Mouse (Mus musculus) limb, embryonic 14.5 days (tissue): Measurements from ENCODE around the gene Dll4. TPM values are rescaled to one million over a fixed set of nuclear protein-coding genes. Genes with fewer than 3 reads are reported as not detected.
A peak's percentile ranks its signal among the peaks of the same experiment; 100 is the strongest.

Experiments
- ATAC-seq: fragments of 200-750 bp; cut with Nextera tagmentation; 2 replicates; pipeline ENCODE4 v1.8.0; 2017; ENCODE audit warnings: low read depth, moderate number of reproducible peaks, moderate TSS enrichment; ENCODE audit not compliant: low FRiP score
- DNase-seq: peaks from one replicate; pipeline ENCODE4 v3.0.0-alpha.2; 2015; ENCODE audit warnings: low spot score
- H3K27ac ChIP-seq: fragments of 300-500 bp; sonication (generic); replicated peaks from 2 replicates; pipeline ENCODE4 v1.5.1; 2014; ENCODE audit warnings: low read depth, mild to moderate bottlenecking, low read length, moderate library complexity, mixed read lengths
- H3K27me3 ChIP-seq: fragments of 300-500 bp; sonication (generic); 2 replicates; pipeline ENCODE4 v1.6.1; 2014; ENCODE audit warnings: low read length, mixed read lengths; ENCODE audit not compliant: control insufficient read depth, insufficient read depth
- H3K36me3 ChIP-seq: fragments of 300-500 bp; sonication (generic); 2 replicates; pipeline ENCODE4 v1.6.1; 2014; ENCODE audit warnings: mild to moderate bottlenecking, low read length, moderate library complexity, mixed read lengths; ENCODE audit not compliant: control insufficient read depth, insufficient read depth
- H3K4me1 ChIP-seq: fragments of 300-500 bp; sonication (generic); 2 replicates; pipeline ENCODE4 v1.6.1; 2014; ENCODE audit warnings: antibody characterized with exemption, low read length, mixed read lengths; ENCODE audit not compliant: control insufficient read depth, insufficient read depth
- H3K4me2 ChIP-seq: fragments of 300-500 bp; sonication (generic); replicated peaks from 2 replicates; pipeline ENCODE4 v1.6.1; 2014; ENCODE audit warnings: low read depth, mild to moderate bottlenecking, low read length, moderate library complexity; ENCODE audit not compliant: severe bottlenecking
- H3K4me3 ChIP-seq: fragments of 300-500 bp; sonication (generic); replicated peaks from 2 replicates; pipeline ENCODE4 v1.5.1; 2014; ENCODE audit warnings: low read length
- H3K9ac ChIP-seq: fragments of 300-500 bp; sonication (generic); 2 replicates; pipeline ENCODE4 v1.6.1; 2014; ENCODE audit warnings: mild to moderate bottlenecking, low read depth, low read length, moderate library complexity; ENCODE audit not compliant: severe bottlenecking
- H3K9me3 ChIP-seq: fragments of 300-500 bp; sonication (generic); 2 replicates; pipeline ENCODE4 v1.6.1; 2016; ENCODE audit warnings: low read length; ENCODE audit not compliant: control insufficient read depth
- POLR2A ChIP-seq: fragments of 200-500 bp; IDR thresholded peaks from 2 replicates; pipeline ENCODE4 v1.8.0; 2012; ENCODE audit warnings: inconsistent platforms, mild to moderate bottlenecking, moderate library complexity, borderline replicate concordance; ENCODE audit not compliant: insufficient read depth, insufficient read length; ENCODE audit errors: extremely low read depth
- WGBS: fragments of 180-500 bp; shearing (Covaris S2); extraction: QIAGEN DNeasy Blood & Tissue Kit; methylation state at CpG from one replicate; pipeline ENCODE4 v1.1.7; 2014; 5-methylcytosine and 5-hydroxymethylcytosine counted together
- polyA plus RNA-seq, 2 experiments: library from polyadenylated mRNA; depleted of rRNA in 1 of 2; stranded (reverse) in 1 of 2; unstranded in 1 of 2; fragments of >200 nt; fragmentation: Nextera tagmentation in 1 of 2; extraction: Ambion mirVana in 1 of 2; gene quantifications; 2 replicates each; pipeline versions ENCODE4 v1.2.1 to v1.2.3; 2012 to 2014

The Dll4 gene
- polyA plus RNA-seq, 2 experiments = 5.1 to 9.0 TPM

GRCm38 (mm10) chr2:119336002-119336401, 10.4 kb downstream of the Dll4 start:
- WGBS = 72% methylated on average over 2 of the region's 2 CpGs
- H3K4me2 ChIP-seq = no peak overlapping the region
- ATAC-seq (no peak), DNase-seq (no peak)
- H3K9ac ChIP-seq = no peak overlapping the region
- no peaks in the 10 kb centered on the region for H3K36me3 ChIP-seq
- H3K4me3 ChIP-seq = no peak overlapping the region
- 0 out of 2 replicates have a peak, but pooled peaks cover 4% of the 10 kb centered on the region for H3K27me3 ChIP-seq
- H3K27ac ChIP-seq = no peak overlapping the region
- peaks cover 4% of the 10 kb centered on the region; the same call in 1 of the 2 replicates for H3K4me1 ChIP-seq
- no peak for TF ChIP-seq POLR2A
- H3K9me3 ChIP-seq = no peaks in the 10 kb centered on the region

DNA sequence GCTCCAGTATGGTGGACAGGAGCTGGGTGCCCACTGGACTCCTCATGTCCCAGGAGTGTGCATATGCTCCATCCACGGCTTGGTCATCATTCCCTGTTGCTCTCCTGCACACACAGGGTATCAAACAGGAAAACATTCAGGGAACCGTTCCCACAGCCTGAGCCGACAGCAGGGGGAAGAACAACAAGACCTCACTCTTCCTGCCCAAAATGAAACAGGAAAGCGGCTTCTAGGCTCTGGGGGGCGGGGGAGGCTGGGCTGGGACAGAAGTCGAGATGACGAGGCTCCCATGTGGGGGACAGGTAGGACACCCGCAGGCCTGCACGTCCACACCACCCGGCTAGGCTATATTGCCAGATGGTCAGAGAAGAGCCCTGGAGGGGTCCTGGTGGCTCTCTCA, 10.9 kb downstream of the Dll4 start:
- no peak for ATAC-seq
- H3K27ac ChIP-seq = 0 out of 2 replicates have a peak overlapping the region, but pooled peaks have one; percentile 26
- no peak overlapping the region for H3K4me2 ChIP-seq
- TF ChIP-seq POLR2A = no peak
- H3K9ac ChIP-seq = no peak overlapping the region
- no peaks in the 10 kb centered on the region for H3K9me3 ChIP-seq
- no peaks in the 10 kb centered on the region for H3K36me3 ChIP-seq
- DNase-seq = no peak
- H3K4me1 ChIP-seq = peaks cover 4% of the 10 kb centered on the region; the same call in 1 of the 2 replicates
- H3K27me3 ChIP-seq = 0 out of 2 replicates have a peak, but pooled peaks cover 3% of the 10 kb centered on the region
- WGBS = 68% methylated on average over 10 of the region's 10 CpGs
- H3K4me3 ChIP-seq = no peak overlapping the region

DNA sequence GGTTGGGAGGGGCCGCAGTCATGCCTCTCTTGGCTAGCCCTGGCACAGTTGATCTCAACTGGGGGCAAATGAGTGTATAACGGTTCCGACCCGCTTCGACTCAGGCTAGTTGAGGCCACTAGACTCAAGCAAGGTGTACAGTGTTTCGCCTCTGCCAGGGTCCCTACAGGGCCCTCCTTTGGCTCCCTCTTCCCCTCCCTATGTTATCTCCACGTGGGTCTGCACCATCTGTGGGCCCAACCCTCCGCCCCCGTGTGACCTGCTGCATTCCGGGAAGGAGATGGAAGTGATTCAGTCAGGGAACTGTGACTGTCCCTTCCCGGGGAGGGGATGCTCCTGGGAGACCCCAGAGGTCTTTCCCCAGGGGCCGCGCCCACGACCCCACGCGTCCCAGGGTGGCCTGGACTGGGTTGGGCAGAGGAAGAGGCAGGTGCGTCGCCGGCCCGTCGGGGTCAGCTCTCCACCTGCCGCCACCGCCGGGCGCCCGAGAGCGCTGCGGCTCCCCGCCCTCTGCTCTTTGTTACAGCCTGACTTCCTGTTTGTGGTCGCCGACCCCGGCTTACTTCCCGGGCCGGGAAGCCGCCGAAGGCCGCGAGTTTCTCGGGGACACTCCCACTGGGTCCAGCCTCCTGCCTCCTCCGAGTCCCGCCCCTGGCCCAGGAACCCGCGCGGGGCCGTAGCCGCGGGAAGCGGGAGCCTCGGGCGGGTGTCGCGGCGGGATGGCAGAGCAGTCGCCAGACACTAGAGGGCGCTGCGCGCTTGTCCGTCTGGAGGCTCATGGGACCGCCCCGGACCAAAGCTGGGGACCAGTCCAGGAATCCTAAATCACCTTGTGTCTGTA, 12.1 kb downstream of the Dll4 start:
- WGBS = 8% methylated on average over 58 of the region's 60 CpGs
- H3K27ac ChIP-seq = no peak overlapping the region
- TF ChIP-seq POLR2A = 0 out of 2 replicates have a peak, but pooled peaks have one; percentile 9
- DNase-seq (peak; percentile 83), ATAC-seq (peak; percentile 86)
- peak overlapping the region; percentile 86 for H3K4me2 ChIP-seq
- H3K27me3 ChIP-seq = no peaks in the 10 kb centered on the region
- H3K9ac ChIP-seq = peak overlapping the region; percentile 71
- H3K4me1 ChIP-seq = peaks cover 4% of the 10 kb centered on the region; the same call in 1 of the 2 replicates
- H3K9me3 ChIP-seq = no peaks in the 10 kb centered on the region
- H3K36me3 ChIP-seq = no peaks in the 10 kb centered on the region
- peak overlapping the region; percentile 56 for H3K4me3 ChIP-seq

- Histone ChIP-seq H3K36me3 (no peaks in the 10 kb centered on the region), H3K4me1 (no peaks in the 10 kb centered on the region), H3K27me3 (no peaks in the 10 kb centered on the region), H3K9me3 (no peaks in the 10 kb centered on the region), H3K4me2 (no peak overlapping the region), H3K4me3 (no peak overlapping the region), H3K9ac (no peak overlapping the region), H3K27ac (no peak overlapping the region)
- 42% methylated on average over 6 of the region's 6 CpGs for WGBS
- DNase-seq (no peak), ATAC-seq (no peak)
- no peak for TF ChIP-seq POLR2A
Measured at GRCm38 (mm10) chr2:119344537-119345138, 19.1 kb downstream of the Dll4 start.

- Histone ChIP-seq H3K9ac (peak within 1 kb of the TSS; percentile 42), H3K36me3 (no peaks in the 10 kb centered on the region), H3K4me3 (peak within 1 kb of the TSS; percentile 47), H3K9me3 (no peaks in the 10 kb centered on the region), H3K4me2 (peak within 1 kb of the TSS; percentile 71), H3K4me1 (0 out of 2 replicates have a peak, but pooled peaks cover 3% of the 10 kb centered on the region), H3K27ac (no peak within 1 kb of the TSS), H3K27me3 (peaks cover 10% of the 10 kb centered on the region)
- DNase-seq (peak; percentile 53), ATAC-seq (peak; percentile 88)
- WGBS = 4% methylated on average over 58 of the region's 58 CpGs
- no peak for TF ChIP-seq POLR2A
Measured at GRCm38 (mm10) chr2:119350555-119351486, 25.2 kb downstream of the Dll4 start, which contains the start of gene Chac1. Gene Chac1 (plus strand): TSS chr2:119351229.
